Mouse (Mus musculus) cortical plate, adult 2 months (tissue): ENCODE measurements around the gene Golm1.

Experiments used
- CTCF ChIP-seq: fragments of 200-500 bp; IDR thresholded peaks from 2 replicates; pipeline ENCODE4 v1.5.1; 2011; ENCODE audit warnings: mild to moderate bottlenecking, control low read depth, low read length; ENCODE audit not compliant: insufficient read depth; ENCODE audit errors: extremely low read depth
- POLR2A ChIP-seq: fragments of 200-500 bp; IDR thresholded peaks from 2 replicates; pipeline ENCODE4 v1.6.1; 2011; ENCODE audit warnings: mild to moderate bottlenecking, low read length, control low read depth; ENCODE audit not compliant: insufficient read depth; ENCODE audit errors: extremely low read depth

GRCm38 (mm10) chr13:59695781-59696180 is 20.2 kb upstream of the Golm1 start:
- TF ChIP-seq CTCF (no peak), POLR2A (no peak)
